Mouse (Mus musculus) MEL (cell line): ENCODE data around the gene Cela1. TPM values are rescaled to one million over a fixed set of nuclear protein-coding genes. Genes with fewer than 3 reads are reported as not detected.

Experiments used
- DNase-seq: peaks from one replicate; pipeline ENCODE4 v3.0.0; 2011; ENCODE audit warnings: low read depth, low spot score
- H3K27ac ChIP-seq: 2 replicates; pipeline ENCODE4 v1.5.1; 2012; ENCODE audit warnings: low read depth, mild to moderate bottlenecking, control low read depth, low read length, moderate library complexity; ENCODE audit not compliant: control insufficient read depth
- H3K27me3 ChIP-seq, 2 experiments: fragments of 150-350 bp in 1 of 2; sonication (generic) in 1 of 2; 2 replicates each; pipeline ENCODE4 v1.6.1; 2012; ENCODE audit warnings: low read length in 2 of 2, mild to moderate bottlenecking in 2 of 2, improper control_type of control experiment in 1 of 2, moderate library complexity in 1 of 2; ENCODE audit not compliant: insufficient read depth in 2 of 2, control insufficient read depth in 1 of 2
- H3K36me3 ChIP-seq, 2 experiments: 2 replicates each; pipeline ENCODE4 v1.6.1; 2012 to 2014; ENCODE audit warnings: low read length in 2 of 2, improper control_type of control experiment in 1 of 2, inconsistent platforms in 1 of 2, mild to moderate bottlenecking in 1 of 2; ENCODE audit not compliant: insufficient read depth in 2 of 2, control insufficient read depth in 1 of 2
- H3K4me1 ChIP-seq, 2 experiments: fragments of 150-350 bp in 1 of 2; sonication (generic) in 1 of 2; 2 replicates each; pipeline ENCODE4 v1.6.1; 2012; ENCODE audit warnings: low read length in 2 of 2, improper control_type of control experiment in 1 of 2, mild to moderate bottlenecking in 1 of 2; ENCODE audit not compliant: insufficient read depth in 2 of 2, control insufficient read depth in 1 of 2
- H3K4me3 ChIP-seq, 2 experiments: fragments of 150-350 bp in 1 of 2; sonication (generic) in 1 of 2; 2 replicates each; pipeline ENCODE4 v1.5.1; 2012; ENCODE audit warnings: low read depth in 2 of 2, low read length in 2 of 2, mild to moderate bottlenecking in 2 of 2, moderate library complexity in 2 of 2, control low read depth in 1 of 2, improper control_type of control experiment in 1 of 2; ENCODE audit not compliant: control insufficient read depth in 1 of 2, insufficient read depth in 1 of 2
- H3K79me2 ChIP-seq: 2 replicates; pipeline ENCODE4 v1.6.1; 2012; ENCODE audit warnings: mild to moderate bottlenecking, low read length, moderate library complexity; ENCODE audit not compliant: control insufficient read depth, poor library complexity, insufficient read depth
- H3K9ac ChIP-seq: 2 replicates; pipeline ENCODE4 v1.6.1; 2012; ENCODE audit warnings: low read depth, mild to moderate bottlenecking, control low read depth, low read length, moderate library complexity; ENCODE audit not compliant: control insufficient read depth, poor library complexity, severe bottlenecking
- H3K9me3 ChIP-seq: fragments of 150-350 bp; sonication (generic); replicated peaks from 2 replicates; pipeline ENCODE4 v1.6.1; 2012; ENCODE audit warnings: mild to moderate bottlenecking, low read length, improper control_type of control experiment, moderate library complexity; ENCODE audit not compliant: insufficient read depth
- BHLHE40 ChIP-seq: IDR thresholded peaks from 2 replicates; pipeline ENCODE4 v1.6.1; 2012; ENCODE audit warnings: low read depth, mild to moderate bottlenecking, inconsistent platforms, low read length, improper control_type of control experiment, borderline replicate concordance
- CHD1 ChIP-seq: IDR thresholded peaks from 2 replicates; pipeline ENCODE4 v1.6.1; 2012; ENCODE audit warnings: low read depth, mild to moderate bottlenecking, inconsistent platforms, low read length, improper control_type of control experiment
- CTCF ChIP-seq, 3 experiments: IDR thresholded peaks in 2 of 3; conservative IDR thresholded peaks in 1 of 3; 2 replicates each; pipeline ENCODE4 v1.5.1; 2011 to 2012; ENCODE audit warnings: low read length in 3 of 3, low read depth in 2 of 3, mild to moderate bottlenecking in 2 of 3, improper control_type of control experiment in 1 of 3, inconsistent platforms in 1 of 3, mixed read lengths in 1 of 3, moderate library complexity in 1 of 3; ENCODE audit not compliant: control insufficient read depth in 1 of 3, insufficient read depth in 1 of 3, poor library complexity in 1 of 3, severe bottlenecking in 1 of 3
- ELF1 ChIP-seq: IDR thresholded peaks from 2 replicates; pipeline ENCODE4 v1.6.1; 2014; ENCODE audit warnings: low read depth, mild to moderate bottlenecking, inconsistent platforms, low read length, improper control_type of control experiment, moderate library complexity
- EP300 ChIP-seq, 2 experiments: IDR thresholded peaks; 2 replicates each; pipeline ENCODE4 v1.6.1; 2011; ENCODE audit warnings: improper control_type of control experiment in 2 of 2, low read length in 2 of 2, low read depth in 1 of 2, mild to moderate bottlenecking in 1 of 2
- ETS1 ChIP-seq: IDR thresholded peaks from 2 replicates; pipeline ENCODE4 v1.6.1; 2012; ENCODE audit warnings: low read depth, mild to moderate bottlenecking, inconsistent platforms, low read length, improper control_type of control experiment, moderate library complexity
- GABPA ChIP-seq: IDR thresholded peaks from 2 replicates; pipeline ENCODE4 v1.6.1; 2012; ENCODE audit warnings: low read depth, mild to moderate bottlenecking, inconsistent platforms, low read length, improper control_type of control experiment, moderate library complexity
- GATA1 ChIP-seq: IDR thresholded peaks from 2 replicates; pipeline ENCODE4 v1.6.1; 2011; ENCODE audit warnings: low read depth, low read length, improper control_type of control experiment
- HCFC1 ChIP-seq: IDR thresholded peaks from 2 replicates; pipeline ENCODE4 v1.6.1; 2012; ENCODE audit warnings: low read depth, mild to moderate bottlenecking, inconsistent platforms, low read length, improper control_type of control experiment, moderate library complexity
- JUND ChIP-seq: IDR thresholded peaks from 2 replicates; pipeline ENCODE4 v1.6.1; 2011; ENCODE audit warnings: low read depth, mild to moderate bottlenecking, improper control_type of control experiment, low read length
- MAFK ChIP-seq: IDR thresholded peaks from 2 replicates; pipeline ENCODE4 v1.6.1; 2011; ENCODE audit warnings: low read depth, mild to moderate bottlenecking, low read length, improper control_type of control experiment, borderline replicate concordance
- MAZ ChIP-seq: IDR thresholded peaks from 2 replicates; pipeline ENCODE4 v1.6.1; 2012; ENCODE audit warnings: low read depth, mild to moderate bottlenecking, inconsistent platforms, low read length, improper control_type of control experiment
- MEF2A ChIP-seq: IDR thresholded peaks from 2 replicates; pipeline ENCODE4 v1.6.1; 2014; ENCODE audit warnings: low read depth, mild to moderate bottlenecking, inconsistent platforms, low read length, improper control_type of control experiment; ENCODE audit not compliant: poor library complexity, insufficient replicate concordance, severe bottlenecking; ENCODE audit errors: extremely low read depth
- MXI1 ChIP-seq: IDR thresholded peaks from 2 replicates; pipeline ENCODE4 v1.6.1; 2011; ENCODE audit warnings: mild to moderate bottlenecking, low read depth, low read length, improper control_type of control experiment
- MYC ChIP-seq: IDR thresholded peaks from 2 replicates; pipeline ENCODE4 v1.6.1; 2011; ENCODE audit warnings: low read depth, mild to moderate bottlenecking, low read length, improper control_type of control experiment, moderate library complexity
- NELFE ChIP-seq: IDR thresholded peaks from 2 replicates; pipeline ENCODE4 v1.6.1; 2011; ENCODE audit warnings: low read depth, low read length, improper control_type of control experiment
- NRF1 ChIP-seq: IDR thresholded peaks from 2 replicates; pipeline ENCODE4 v1.6.1; 2014; ENCODE audit warnings: low read depth, mild to moderate bottlenecking, inconsistent platforms, low read length, improper control_type of control experiment, moderate library complexity; ENCODE audit not compliant: poor library complexity, insufficient read depth, severe bottlenecking
- POLR2A ChIP-seq, 2 experiments: IDR thresholded peaks; 2 replicates each; pipeline ENCODE4 v1.6.1; 2011 to 2012; ENCODE audit warnings: low read length in 2 of 2, mild to moderate bottlenecking in 2 of 2, control low read depth in 1 of 2, improper control_type of control experiment in 1 of 2, low read depth in 1 of 2, moderate library complexity in 1 of 2; ENCODE audit not compliant: control insufficient read depth in 1 of 2, insufficient read depth in 1 of 2, poor library complexity in 1 of 2
- POLR2AphosphoS2 ChIP-seq: IDR thresholded peaks from 2 replicates; pipeline ENCODE4 v1.6.1; 2011; ENCODE audit warnings: low read length, improper control_type of control experiment
- POLR2AphosphoS5 ChIP-seq: IDR thresholded peaks from 2 replicates; pipeline ENCODE4 v1.6.1; 2012; ENCODE audit warnings: low read depth, borderline replicate concordance, mild to moderate bottlenecking, inconsistent platforms, low read length, moderate library complexity, mixed read lengths
- RAD21 ChIP-seq: IDR thresholded peaks from 2 replicates; pipeline ENCODE4 v1.6.1; 2011; ENCODE audit warnings: mild to moderate bottlenecking, low read depth, low read length, improper control_type of control experiment
- RCOR1 ChIP-seq: IDR thresholded peaks from 2 replicates; pipeline ENCODE4 v1.6.1; 2012; ENCODE audit warnings: low read depth, mild to moderate bottlenecking, inconsistent platforms, low read length, improper control_type of control experiment
- SMC3 ChIP-seq: IDR thresholded peaks from 2 replicates; pipeline ENCODE4 v1.6.1; 2011; ENCODE audit warnings: low read depth, low read length, improper control_type of control experiment
- TAL1 ChIP-seq: IDR thresholded peaks from 2 replicates; pipeline ENCODE4 v1.6.1; 2012; ENCODE audit warnings: mild to moderate bottlenecking, inconsistent platforms, low read length, moderate library complexity, mixed read lengths
- TBP ChIP-seq: IDR thresholded peaks from 2 replicates; pipeline ENCODE4 v1.8.0; 2011; ENCODE audit warnings: low read depth, low read length, improper control_type of control experiment
- TCF12 ChIP-seq: IDR thresholded peaks from 2 replicates; pipeline ENCODE4 v1.6.1; 2014; ENCODE audit warnings: low read depth, mild to moderate bottlenecking, inconsistent platforms, low read length, improper control_type of control experiment, moderate library complexity
- UBTF ChIP-seq: IDR thresholded peaks from 2 replicates; pipeline ENCODE4 v1.6.1; 2012; ENCODE audit warnings: low read depth, mild to moderate bottlenecking, inconsistent platforms, low read length, improper control_type of control experiment, moderate library complexity, borderline replicate concordance; ENCODE audit not compliant: insufficient read depth
- ZC3H11A ChIP-seq: IDR thresholded peaks from 2 replicates; pipeline ENCODE4 v1.6.1; 2012; ENCODE audit warnings: low read depth, mild to moderate bottlenecking, inconsistent platforms, low read length, improper control_type of control experiment
- ZKSCAN1 ChIP-seq: IDR thresholded peaks from 2 replicates; pipeline ENCODE4 v1.6.1; 2012; ENCODE audit warnings: low read depth, mild to moderate bottlenecking, inconsistent platforms, low read length, improper control_type of control experiment, moderate library complexity
- ZNF384 ChIP-seq: IDR thresholded peaks from 2 replicates; pipeline ENCODE4 v1.6.1; 2012; ENCODE audit warnings: low read depth, mild to moderate bottlenecking, inconsistent platforms, low read length, improper control_type of control experiment
- polyA plus RNA-seq, 2 experiments: library from polyadenylated mRNA; stranded (reverse) in 1 of 2; unstranded in 1 of 2; fragments of >175 nt in 1 of 2; fragments of >200 nt in 1 of 2; gene quantifications; 2 replicates each; pipeline versions ENCODE4 v1.2.1 to v1.2.4; 2012; ENCODE audit warnings: low replicate concordance in 2 of 2, low read depth in 1 of 2; ENCODE audit not compliant: insufficient read length in 2 of 2, insufficient read depth in 1 of 2, missing spikeins in 1 of 2
- total RNA-seq: library from RNA; depleted of rRNA; stranded (reverse); fragments of 300-350 nt; gene quantifications from 2 replicates; pipeline ENCODE4 v1.2.3, GENCODE M21; 2012

The Cela1 gene
- total and polyA plus RNA-seq, 3 experiments, result 51.4 to 60.3 TPM; not detected in 1

DNA sequence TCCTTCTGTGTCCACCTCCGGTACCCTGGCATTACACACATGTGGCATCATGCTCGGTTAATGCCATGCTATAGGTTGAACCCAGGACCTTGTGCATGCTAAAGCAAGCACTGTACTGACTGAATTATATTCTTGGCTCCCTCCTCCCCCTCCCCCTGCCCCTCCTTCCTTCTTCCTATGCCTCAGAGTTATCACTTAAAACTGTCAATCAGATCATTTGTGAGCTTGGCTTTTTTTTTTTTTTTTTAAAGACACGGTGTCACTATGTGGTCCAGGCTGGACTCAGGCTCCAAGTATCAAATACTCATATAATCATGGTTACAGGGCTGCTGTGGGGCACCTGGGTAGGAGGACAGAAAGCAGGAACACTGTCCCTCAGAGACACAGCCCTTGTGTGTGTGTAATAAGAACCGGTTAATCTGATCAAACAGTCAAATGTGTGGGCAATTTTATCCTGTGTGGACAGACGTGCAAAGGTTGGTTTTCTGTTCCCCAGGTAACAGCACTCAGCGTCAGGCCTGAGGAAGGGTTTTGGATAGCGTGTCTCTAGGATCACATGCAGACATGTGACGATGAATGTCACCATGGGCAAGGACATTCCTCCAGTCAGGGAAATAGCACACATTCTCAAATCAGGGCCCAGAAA lies 20.8 kb upstream of the Cela1 start (continued):
- TF ChIP-seq CHD1, result no peak
- no peak for TF ChIP-seq RAD21
- peak; percentile 52; the same call in 1 of the 2 replicates for TF ChIP-seq ETS1
- no peak for TF ChIP-seq UBTF
- no peak for TF ChIP-seq BHLHE40
- TF ChIP-seq POLR2A (IDR thresholded peaks at IDR 0.05; ENCODE audit: control insufficient read depth in 1 of 2, insufficient read depth in 1 of 2, low read depth in 1 of 2, low read length in 2 of 2, poor library complexity in 1 of 2), result peak in 1 of 2 experiments; percentile 51; a peak in 2 of 4 replicates
- no peak for TF ChIP-seq JUND
- 0 out of 2 replicates have a peak, but pooled peaks have one; percentile 36 for TF ChIP-seq TBP
- TF ChIP-seq GATA1, result peak; percentile 65
- TF ChIP-seq MEF2A, result no peak
- TF ChIP-seq MAFK, result no peak
- TF ChIP-seq ZNF384, result peak; percentile 99
- TF ChIP-seq MXI1, result peak; percentile 55
- no peak for TF ChIP-seq HCFC1
- peak; percentile 68; the same call in 1 of the 2 replicates for TF ChIP-seq ZKSCAN1
- no peak for TF ChIP-seq GABPA
- TF ChIP-seq POLR2AphosphoS5, result no peak
- TF ChIP-seq POLR2AphosphoS2, result no peak
- TF ChIP-seq NELFE, result peak; percentile 29; the same call in 1 of the 2 replicates
- no peak for TF ChIP-seq CTCF (IDR thresholded peaks at IDR 0.05 in 2 of 3, conservative IDR thresholded peaks at IDR 0.05 in 1 of 3; ENCODE audit: control insufficient read depth in 1 of 3, insufficient read depth in 1 of 3, low read depth in 2 of 3, low read length in 3 of 3, poor library complexity in 1 of 3, severe bottlenecking in 1 of 3)
- TF ChIP-seq ZC3H11A, result no peak
- TF ChIP-seq EP300 (IDR thresholded peaks at IDR 0.05; ENCODE audit: low read depth in 1 of 2, low read length in 2 of 2), result peak; percentile 13 to 66; a peak in 3 of 4 replicates
- peak; percentile 88; the same call in 1 of the 2 replicates for TF ChIP-seq MAZ
- no peak for TF ChIP-seq NRF1

DNA sequence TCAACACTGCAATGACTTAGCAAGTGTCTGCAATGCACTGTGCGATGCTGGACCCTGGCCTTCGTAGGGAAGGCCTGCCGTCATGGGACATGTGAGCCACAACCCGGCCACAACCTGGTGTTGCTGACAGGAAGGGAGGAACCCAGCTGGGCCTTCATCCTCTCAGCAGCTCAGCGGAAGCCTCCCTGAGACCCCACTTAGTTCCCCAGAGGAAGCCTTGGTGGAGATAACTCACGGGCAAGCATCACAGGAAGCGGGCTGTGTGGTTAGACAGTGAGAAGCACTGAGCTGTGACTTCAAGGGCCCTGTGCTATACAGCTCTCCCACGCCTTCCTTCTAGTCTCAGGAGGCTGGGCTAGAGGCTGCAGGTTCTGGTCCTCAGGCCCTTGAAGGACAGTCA lies 18.5 kb upstream of the Cela1 start:
- Histone ChIP-seq H3K4me1 (peaks cover 35 to 55% of the 10 kb centered on the region in 2 experiments), H3K79me2 (no peaks in the 10 kb centered on the region), H3K36me3 (peaks cover 0 to 41% of the 10 kb centered on the region in 2 experiments; a peak in 2 of 4 replicates), H3K9me3 (no peaks in the 10 kb centered on the region), H3K27ac (peak overlapping the region; percentile 64), H3K4me3 (no peak overlapping the region), H3K27me3 (no peaks in the 10 kb centered on the region), H3K9ac (peak overlapping the region; percentile 23)
- peak; percentile 95 for DNase-seq
- TF ChIP-seq MYC (peak; percentile 82), EP300 (IDR thresholded peaks at IDR 0.05; ENCODE audit: low read depth in 1 of 2, low read length in 2 of 2) (peak; percentile 89 to 91), ZNF384 (no peak; the same call in 1 of the 2 replicates), TAL1 (peak; percentile 46), ZKSCAN1 (peak; percentile 67; the same call in 1 of the 2 replicates), CHD1 (no peak), MXI1 (peak; percentile 77; the same call in 1 of the 2 replicates), TCF12 (peak; percentile 77), ZC3H11A (no peak), GABPA (0 out of 2 replicates have a peak, but pooled peaks have one; percentile 34), MAZ (no peak), JUND (peak; percentile 60; the same call in 1 of the 2 replicates), ELF1 (peak; percentile 67), HCFC1 (peak; percentile 65), RCOR1 (peak; percentile 90), BHLHE40 (peak; percentile 81; the same call in 1 of the 2 replicates), RAD21 (no peak), UBTF (peak; percentile 98; the same call in 1 of the 2 replicates), GATA1 (peak; percentile 75), MEF2A (no peak), TBP (peak; percentile 97), SMC3 (no peak)
